Mouse (Mus musculus) myocyte (in vitro differentiated cells): Measurements from ENCODE around the gene Ppp1r8.

Source experiments
- CEBPB ChIP-seq: IDR thresholded peaks from 2 replicates; pipeline ENCODE4 v1.6.1; 2011; ENCODE audit warnings: mild to moderate bottlenecking, moderate library complexity; ENCODE audit not compliant: poor library complexity, insufficient read depth, severe bottlenecking
- E2F4 ChIP-seq: IDR thresholded peaks from one replicate; pipeline ENCODE4 v1.6.1; 2011; ENCODE audit warnings: mild to moderate bottlenecking, control low read depth, moderate library complexity; ENCODE audit not compliant: insufficient read depth
- MAX ChIP-seq: IDR thresholded peaks from one replicate; pipeline ENCODE4 v1.6.1; 2011; ENCODE audit warnings: low read depth, mild to moderate bottlenecking, control low read depth
- MYOD1 ChIP-seq, 3 experiments: IDR thresholded peaks; one replicate each; pipeline ENCODE4 v1.6.1; 2011; ENCODE audit warnings: control low read depth in 2 of 3, low read depth in 2 of 3, mild to moderate bottlenecking in 2 of 3, moderate library complexity in 1 of 3; ENCODE audit not compliant: insufficient read length in 2 of 3, control insufficient read depth in 1 of 3
- POLR2A ChIP-seq: IDR thresholded peaks from one replicate; pipeline ENCODE4 v1.6.1; 2011; ENCODE audit warnings: low read depth, mild to moderate bottlenecking, control low read depth, moderate library complexity; ENCODE audit not compliant: insufficient read length
- REST ChIP-seq: IDR thresholded peaks from one replicate; pipeline ENCODE4 v1.6.1; 2011; ENCODE audit warnings: mild to moderate bottlenecking, control low read depth, moderate library complexity; ENCODE audit not compliant: insufficient read depth, insufficient read length
- USF1 ChIP-seq: IDR thresholded peaks from one replicate; pipeline ENCODE4 v1.6.1; 2011; ENCODE audit warnings: low read depth, mild to moderate bottlenecking, control low read depth, moderate library complexity

- TF ChIP-seq REST (no peak), USF1 (no peak), MAX (no peak), CEBPB (no peak), MYOD1 (IDR thresholded peaks at IDR 0.05; ENCODE audit: control insufficient read depth in 1 of 3, insufficient read length in 2 of 3, low read depth in 2 of 3) (peak in 1 of 3 experiments; percentile 65), POLR2A (peak; percentile 92), E2F4 (no peak)
Observed at GRCm38 (mm10) chr4:132884064-132884843, 41.3 kb upstream of the Ppp1r8 start, which contains the start of gene Stx12.
